Mouse (Mus musculus) MN1 (cell line): ENCODE results near the gene Gm973.
"Not testable (repeated sequence)": the region's sequence is repeated elsewhere in the genome, so short reads cannot be mapped to it uniquely, and the experiment has no call there.

Source experiments
- DNase-seq: peaks from one replicate; pipeline ENCODE4 v3.0.0-alpha.2; 2016; ENCODE audit warnings: low spot score

Gm973 gene

GRCm38 (mm10) chr1:59630356-59630755 is 114.3 kb downstream of the Gm973 start:
- not testable (repeated sequence) for DNase-seq

DNA sequence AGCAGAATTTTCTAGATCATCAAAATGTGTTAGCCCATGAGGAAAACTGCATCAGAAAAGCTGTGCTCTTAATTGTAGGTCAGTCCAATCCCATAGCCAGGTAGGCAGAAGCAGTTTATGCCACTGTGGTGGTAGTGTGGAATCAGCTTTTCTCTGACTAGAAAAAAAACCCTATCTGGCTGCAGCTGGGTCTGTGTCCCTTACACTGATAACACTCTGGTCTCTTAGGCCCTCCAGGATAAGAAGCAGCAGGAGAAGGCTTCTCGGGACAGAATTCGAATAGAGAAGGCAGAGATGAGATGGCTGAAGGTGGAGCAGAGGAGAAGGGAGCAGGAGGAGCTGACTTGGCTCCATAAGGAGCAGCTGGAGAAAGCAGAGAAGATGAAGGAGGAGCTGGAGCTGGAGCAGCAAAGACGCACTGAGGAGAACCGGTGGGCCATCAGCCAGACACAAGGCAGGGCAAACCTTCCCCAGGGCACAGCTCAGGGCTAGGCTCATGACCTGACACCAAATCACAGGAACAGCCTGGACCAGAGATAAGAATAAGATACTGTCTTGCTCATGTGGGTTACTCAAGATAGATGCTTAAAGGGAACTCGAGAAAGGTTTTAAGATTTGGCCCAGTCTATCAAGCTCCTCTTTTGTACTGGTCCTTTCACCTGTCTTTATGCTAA is 116.1 kb downstream of the Gm973 start:
- no peak for DNase-seq

- no peak for DNase-seq
Measured at GRCm38 (mm10) chr1:59633056-59633455, 117.0 kb downstream of the Gm973 start.

GRCm38 (mm10) chr1:59636349-59636748 is 120.3 kb downstream of the Gm973 start:
- DNase-seq, result no peak

GRCm38 (mm10) chr1:59638371-59638770 is 122.3 kb downstream of the Gm973 start:
- no peak for DNase-seq

GRCm38 (mm10) chr1:59642488-59642887 is 126.4 kb downstream of the Gm973 start:
- DNase-seq, result no peak

DNA sequence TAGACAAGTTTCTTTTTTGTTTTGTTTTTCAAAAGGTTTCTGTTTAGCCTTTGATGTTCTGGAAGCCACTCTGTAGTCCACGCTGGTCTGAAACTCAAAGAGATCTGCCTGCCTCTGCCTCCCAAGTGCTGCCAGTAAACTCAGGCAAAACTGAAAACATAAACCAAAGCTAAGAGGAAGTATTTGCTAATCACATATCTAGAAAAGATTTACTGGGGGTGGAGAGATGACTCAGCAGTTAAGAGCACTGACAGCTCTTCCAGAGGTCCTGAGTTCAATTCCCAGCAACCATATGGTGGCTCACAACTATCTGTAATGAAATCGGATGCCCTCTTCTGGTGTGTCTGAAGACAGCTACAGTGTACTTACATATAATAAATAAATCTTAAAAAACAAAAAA is 130.4 kb downstream of the Gm973 start:
- not testable (repeated sequence) for DNase-seq

DNA sequence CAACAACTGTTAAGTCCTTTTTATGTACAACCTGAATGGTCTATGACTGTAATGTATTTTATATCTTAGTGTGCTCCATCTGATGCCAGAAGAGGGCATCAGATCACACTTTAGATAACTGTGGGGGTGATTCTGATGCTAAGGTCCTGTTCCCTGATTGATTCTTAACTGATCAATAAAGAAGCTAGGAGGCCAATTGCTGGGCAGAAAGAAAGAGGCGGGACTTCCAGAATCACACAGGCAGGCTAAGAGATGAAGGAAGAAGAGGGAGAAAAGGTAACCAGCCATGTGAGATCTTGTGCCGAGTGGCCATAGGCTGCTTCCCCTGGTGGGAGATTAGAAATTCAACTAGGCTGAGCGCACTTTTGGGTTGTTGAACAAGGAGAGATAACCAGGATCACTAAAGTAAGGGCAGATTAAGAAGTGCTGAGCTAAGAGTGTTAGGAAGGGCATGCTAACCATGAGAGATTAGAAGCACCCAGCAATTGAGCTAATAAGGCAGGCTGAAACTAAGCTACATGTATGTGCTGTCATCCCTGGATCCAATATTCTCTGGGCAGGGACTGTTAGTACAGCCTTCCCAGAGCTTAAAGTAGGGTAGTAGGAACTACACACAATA is 135.2 kb downstream of the Gm973 start:
- DNase-seq, result no peak

- DNase-seq, result no peak
Measured at GRCm38 (mm10) chr1:59653243-59653911, 137.3 kb downstream of the Gm973 start.

DNA sequence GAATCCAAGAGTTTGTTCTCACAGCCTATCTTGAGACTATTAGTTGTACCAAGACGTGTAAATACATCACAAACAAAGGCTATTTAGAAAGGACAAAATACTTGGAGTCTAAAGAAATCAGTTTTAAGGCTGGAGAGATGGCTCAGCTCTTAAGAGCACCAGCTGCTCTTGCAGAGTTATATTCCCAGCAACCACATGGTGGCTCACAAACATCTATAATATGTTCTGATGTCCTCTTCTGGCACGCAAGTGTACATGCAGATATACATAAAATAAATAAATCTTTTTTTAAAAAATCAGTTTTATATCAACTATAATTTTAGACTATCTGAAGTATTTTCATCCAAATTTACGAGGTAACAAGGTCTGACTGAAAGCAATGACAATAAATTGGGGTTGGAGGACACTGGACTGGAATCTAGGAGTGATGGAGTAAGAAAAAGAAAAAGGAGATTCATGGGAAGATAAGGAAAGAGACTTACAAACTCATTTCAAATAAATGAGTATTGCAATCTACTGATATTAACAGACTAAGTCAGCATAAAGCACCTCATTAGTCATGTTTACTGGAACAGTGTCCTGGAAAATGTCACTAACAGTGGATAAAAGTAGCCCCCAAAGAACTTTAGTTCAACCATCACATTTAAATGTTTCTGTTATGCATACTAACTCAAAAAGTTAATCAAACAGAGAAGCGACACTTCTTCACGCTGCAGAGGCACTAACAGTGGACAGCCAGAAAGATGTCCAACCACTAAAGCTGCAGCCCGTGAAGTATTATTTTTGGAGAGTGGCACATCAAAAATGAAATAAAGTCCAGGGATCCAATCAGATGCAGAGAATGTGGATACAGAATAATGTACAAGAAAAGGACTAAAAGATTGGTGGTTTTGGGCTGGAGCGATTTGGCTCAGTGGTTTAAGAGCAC is 140.4 kb downstream of the Gm973 start:
- no peak for DNase-seq

- DNase-seq, result no peak
Measured at GRCm38 (mm10) chr1:59663456-59664135, 147.5 kb downstream of the Gm973 start.

- no peak for DNase-seq
Measured at GRCm38 (mm10) chr1:59668871-59669270, 152.8 kb downstream of the Gm973 start.

GRCm38 (mm10) chr1:59669962-59670630 is 154.0 kb downstream of the Gm973 start:
- DNase-seq, result peak; percentile 52

- peak; percentile 87 for DNase-seq
Measured at GRCm38 (mm10) chr1:59670641-59671168, 154.6 kb downstream of the Gm973 start, which contains the start of gene Sumo1. TSS of gene Sumo1 (minus strand) at chr1:59670834.

DNA sequence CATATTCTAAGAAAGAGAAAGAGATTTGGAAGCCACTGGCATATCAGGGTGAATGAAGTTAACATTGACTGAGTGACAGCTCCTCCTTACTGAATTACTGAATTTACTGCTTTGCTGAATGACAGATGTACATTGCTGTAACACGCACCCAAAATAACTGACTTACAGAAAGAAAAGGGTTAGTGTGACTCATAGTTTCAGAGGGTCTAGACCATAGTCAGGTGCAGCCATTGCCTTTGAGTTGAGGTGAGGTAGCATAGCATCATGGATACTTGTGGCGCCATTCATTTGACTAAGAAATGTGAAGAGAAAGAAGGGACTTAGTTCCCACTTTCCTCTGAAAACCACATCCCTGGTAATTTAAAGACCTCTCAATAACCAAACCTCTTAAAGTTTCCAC is 157.6 kb downstream of the Gm973 start:
- no peak for DNase-seq

DNA sequence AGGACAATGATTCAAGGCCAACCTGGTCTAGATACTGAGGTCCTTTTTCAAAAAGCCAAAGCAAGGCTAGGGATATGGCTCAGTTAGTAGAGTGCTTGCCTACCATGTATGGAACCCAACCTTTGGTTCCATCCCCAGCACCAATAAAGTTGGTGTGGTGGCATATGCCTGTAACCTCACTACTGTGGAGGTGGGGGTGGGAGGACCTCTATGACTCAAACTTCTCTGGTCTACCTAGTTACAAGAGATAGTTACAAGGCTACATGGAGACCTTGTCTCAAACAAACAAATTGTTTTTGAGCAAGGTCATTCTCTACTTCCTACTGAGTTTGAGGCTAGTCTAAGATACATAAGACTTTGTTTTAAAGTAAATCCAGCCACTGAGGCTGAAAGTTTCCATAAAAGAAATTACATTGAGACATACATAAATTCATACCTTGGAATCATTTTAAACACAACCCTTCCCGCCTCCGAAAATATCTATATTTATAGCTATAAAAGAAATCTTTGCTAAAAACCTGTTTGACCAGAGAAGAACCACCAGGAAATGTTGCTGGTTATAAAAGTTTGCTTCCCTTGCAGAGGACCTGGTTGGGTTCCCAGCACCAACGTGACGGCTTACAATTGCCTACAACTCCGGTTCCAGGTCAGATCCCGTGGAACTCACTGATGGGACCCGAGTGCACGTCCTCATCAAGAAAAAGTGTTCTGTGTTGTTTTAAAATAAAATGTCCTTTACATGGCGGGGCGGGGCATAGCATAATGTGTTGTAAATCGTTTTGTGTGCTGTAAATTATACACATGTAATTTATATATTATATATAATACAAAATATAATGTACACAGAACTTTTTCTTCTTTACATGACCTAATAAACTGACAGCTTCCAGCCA is 168.1 kb downstream of the Gm973 start:
- no peak for DNase-seq

DNA sequence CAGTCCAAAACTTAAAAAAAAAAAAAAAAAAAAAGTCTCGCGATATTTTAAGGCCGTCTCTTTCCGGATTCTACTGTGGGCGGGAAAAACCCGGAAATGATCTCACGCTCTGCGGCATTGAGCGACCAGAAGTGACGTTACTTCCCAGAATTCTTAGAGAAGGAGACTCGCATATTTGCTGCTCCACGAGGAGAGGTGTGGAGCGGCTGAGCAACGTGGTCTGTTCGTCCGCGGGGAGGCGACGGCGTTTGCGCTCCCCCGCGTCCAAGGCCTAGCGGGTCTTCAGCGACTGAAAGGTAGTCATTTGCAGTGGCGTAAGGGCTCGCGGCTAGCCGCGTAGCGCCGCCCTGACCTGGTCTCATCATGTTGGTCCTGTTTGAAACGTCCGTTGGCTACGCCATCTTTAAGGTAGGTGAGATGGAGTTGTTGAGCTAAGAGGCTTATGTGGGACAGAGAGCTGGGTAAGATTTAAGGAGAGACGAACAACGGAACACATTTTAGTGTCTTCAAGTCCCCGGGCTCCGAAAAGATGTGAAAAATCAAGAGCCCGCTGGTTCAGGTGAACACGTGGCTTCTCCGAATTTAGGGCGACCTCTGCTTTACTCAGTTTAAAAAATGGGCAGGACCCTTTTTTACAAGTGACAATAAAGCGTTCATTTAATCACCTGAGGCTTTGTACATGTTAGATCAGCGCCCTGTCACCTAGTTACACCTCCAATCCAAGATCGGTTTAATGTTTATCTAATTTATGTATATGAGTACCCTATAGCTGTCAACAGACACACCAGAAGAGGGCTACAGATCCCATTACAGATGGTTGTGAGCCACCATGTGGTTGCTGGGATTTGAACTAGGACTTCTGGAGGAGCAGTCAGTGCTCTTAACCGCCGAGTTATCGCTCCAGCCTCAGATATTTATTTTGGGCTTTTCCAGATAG is 169.0 kb downstream of the Gm973 start, which contains the start of gene Nop58:
Gene Nop58 (plus strand): TSS at position 153 of the 937 bp plus-strand sequence.
- DNase-seq, result peak; percentile 96
